In genomic region chr11:95337846-95338342, GRCm38 (mm10) we compare ENCODE assay signal across 8 mouse cellular contexts. TPM values are rescaled to one million over a fixed set of nuclear protein-coding genes. Genes with fewer than 3 reads are reported as not detected.
A peak's percentile ranks its signal among the peaks of the same experiment; 100 is the strongest.
DNase-seq lines count a peak whose midpoint lies in the region; ATAC-seq and TF ChIP-seq lines count a peak whose summit lies in the region.

No protein-coding gene starts in this region.

- no peaks in the 10 kb centered on the region for H3K9me3 ChIP-seq in embryonic facial prominence, embryonic 12.5 days
- no peaks in the 10 kb centered on the region for H3K9me3 ChIP-seq in limb, embryonic 11.5 days (ENCODE audit: control insufficient read depth, low read length)
- no peaks in the 10 kb centered on the region for H3K9me3 ChIP-seq in neural tube, embryonic 13.5 days

- intact Hi-C loops in left cerebral cortex, postnatal 25 days (cut with DNase I) = no loop called here

- no peak for TF ChIP-seq CTCF in lung, adult 2 months (IDR thresholded peaks at IDR 0.05; ENCODE audit: insufficient read depth, low read length)

- 19% methylated on average over 9 of the region's 9 CpGs for WGBS in lung, adult 2 months
- WGBS in embryonic facial prominence, embryonic 12.5 days = 15% methylated on average over 9 of the region's 9 CpGs
- WGBS in limb, embryonic 11.5 days = 12% methylated on average over 9 of the region's 9 CpGs
- 22% methylated on average over 9 of the region's 9 CpGs for WGBS in neural tube, embryonic 13.5 days

- no peak for DNase-seq in lung, adult 2 months
- no peak for DNase-seq in lung, postnatal 25 days (ENCODE audit: low spot score)
- no peak for DNase-seq in limb, embryonic 11.5 days (ENCODE audit: low spot score)
- no peak for DNase-seq in cerebellum, postnatal 14 days
- no peak for DNase-seq in left cerebral cortex, postnatal 25 days (ENCODE audit: low spot score in 2 of 2)
- no peak for DNase-seq in frontal cortex, adult 2 months (ENCODE audit: extremely low spot score in 1 of 2, low spot score in 1 of 2)

- H3K4me2 ChIP-seq in embryonic facial prominence, embryonic 12.5 days (replicated peaks) = peak overlapping the region; percentile 54
- peak overlapping the region; percentile 64 for H3K4me2 ChIP-seq in limb, embryonic 11.5 days (ENCODE audit: low read depth, severe bottlenecking)
- H3K4me2 ChIP-seq in neural tube, embryonic 13.5 days = peak overlapping the region; percentile 97

- no peaks in the 10 kb centered on the region for H3K27me3 ChIP-seq in embryonic facial prominence, embryonic 12.5 days
- no peaks in the 10 kb centered on the region for H3K27me3 ChIP-seq in limb, embryonic 11.5 days (ENCODE audit: control insufficient read depth, insufficient read depth, low read length)
- H3K27me3 ChIP-seq in neural tube, embryonic 13.5 days = 0 out of 2 replicates have a peak, but pooled peaks cover 6% of the 10 kb centered on the region

- no peak for ATAC-seq in embryonic facial prominence, embryonic 12.5 days (ENCODE audit: insufficient number of reproducible peaks, insufficient read depth, low FRiP score, low TSS enrichment)
- no peak for ATAC-seq in limb, embryonic 11.5 days (ENCODE audit: insufficient number of reproducible peaks, low FRiP score, low TSS enrichment, low read depth)
- no peak for ATAC-seq in neural tube, embryonic 13.5 days (ENCODE audit: low read depth)

- H3K4me3 ChIP-seq in lung, adult 2 months (replicated peaks; ENCODE audit: extremely low read depth, low read depth, low read length) = peak overlapping the region; percentile 59
- H3K4me3 ChIP-seq in embryonic facial prominence, embryonic 12.5 days = peak overlapping the region; percentile 95
- peak overlapping the region; percentile 83 for H3K4me3 ChIP-seq in limb, embryonic 11.5 days (ENCODE audit: low read depth, low read length)
- peak overlapping the region; percentile 90 for H3K4me3 ChIP-seq in neural tube, embryonic 13.5 days

- no peak overlapping the region for H3K27ac ChIP-seq in embryonic facial prominence, embryonic 12.5 days
- no peak overlapping the region for H3K27ac ChIP-seq in limb, embryonic 11.5 days (replicated peaks; ENCODE audit: low read depth, low read length)
- no peak overlapping the region for H3K27ac ChIP-seq in neural tube, embryonic 13.5 days (replicated peaks)

- H3K4me1 ChIP-seq in lung, adult 2 months (ENCODE audit: control insufficient read depth, insufficient read depth, low read length) = peaks cover 7% of the 10 kb centered on the region
- H3K4me1 ChIP-seq in embryonic facial prominence, embryonic 12.5 days = peaks cover 33% of the 10 kb centered on the region
- H3K4me1 ChIP-seq in limb, embryonic 11.5 days (ENCODE audit: control insufficient read depth, insufficient read depth, low read length) = peaks cover 29% of the 10 kb centered on the region
- H3K4me1 ChIP-seq in neural tube, embryonic 13.5 days (replicated peaks) = peaks cover 42% of the 10 kb centered on the region

- peak overlapping the region; percentile 83; the same call in 1 of the 2 replicates for H3K9ac ChIP-seq in embryonic facial prominence, embryonic 12.5 days
- peak overlapping the region; percentile 84 for H3K9ac ChIP-seq in limb, embryonic 11.5 days (ENCODE audit: low read length)
- peak overlapping the region; percentile 80 for H3K9ac ChIP-seq in neural tube, embryonic 13.5 days

- H3K36me3 ChIP-seq in embryonic facial prominence, embryonic 12.5 days = no peaks in the 10 kb centered on the region
- no peaks in the 10 kb centered on the region for H3K36me3 ChIP-seq in limb, embryonic 11.5 days (ENCODE audit: control insufficient read depth, insufficient read depth, low read length)
- H3K36me3 ChIP-seq in neural tube, embryonic 13.5 days = no peaks in the 10 kb centered on the region

- no peak for TF ChIP-seq POLR2A in lung, adult 2 months (IDR thresholded peaks at IDR 0.05; ENCODE audit: borderline replicate concordance, extremely low read depth, low read depth, low read length)

RNA-seq across cellular contexts. Expression of gene Fam117a, which starts 1.1 kb away (rescaled TPM):
- 55.8 and 59.8 TPM in 2 replicates for polyA plus RNA-seq in lung, adult 2 months (2012; rRNA removed)
- polyA plus RNA-seq in embryonic facial prominence, embryonic 12.5 days (2016; fragmentation: Nextera tagmentation; extraction: Ambion mirVana) = 18.8 and 20.3 TPM in 2 replicates
- polyA plus RNA-seq in limb, embryonic 11.5 days (2014; fragmentation: Nextera tagmentation; extraction: Ambion mirVana) = 16.8 and 17.0 TPM in 2 replicates
- polyA plus RNA-seq in neural tube, embryonic 13.5 days (2015; fragmentation: Nextera tagmentation; extraction: Ambion mirVana) = 3.2 and 3.7 TPM in 2 replicates
- 1 to 10 TPM; 2.5 to 3.8 TPM for total RNA-seq in left cerebral cortex, postnatal 25 days (2021)
- 11.4 and 12.5 TPM in 2 replicates for polyA plus RNA-seq in frontal cortex, adult 2 months (2012; rRNA removed)

RNA-seq across cellular contexts. Expression of gene Kat7, which starts 27.8 kb away (rescaled TPM):
- polyA plus RNA-seq in lung, adult 2 months (2012; rRNA removed) = 21.5 and 37.2 TPM in 2 replicates
- 77.8 and 82.1 TPM in 2 replicates for polyA plus RNA-seq in embryonic facial prominence, embryonic 12.5 days (2016; fragmentation: Nextera tagmentation; extraction: Ambion mirVana)
- 80.4 and 84.7 TPM in 2 replicates for polyA plus RNA-seq in limb, embryonic 11.5 days (2014; fragmentation: Nextera tagmentation; extraction: Ambion mirVana)
- 58.3 and 60.7 TPM in 2 replicates for polyA plus RNA-seq in neural tube, embryonic 13.5 days (2015; fragmentation: Nextera tagmentation; extraction: Ambion mirVana)
- 10 to 100 TPM; 67.5 to 70.1 TPM for total RNA-seq in left cerebral cortex, postnatal 25 days (2021)
- polyA plus RNA-seq in frontal cortex, adult 2 months (2012; rRNA removed) = 55.2 and 55.4 TPM in 2 replicates

RNA-seq across cellular contexts. Expression of gene Slc35b1, which starts 46.6 kb away (rescaled TPM):
- 60.6 and 80.9 TPM in 2 replicates for polyA plus RNA-seq in lung, adult 2 months (2012; rRNA removed)
- polyA plus RNA-seq in embryonic facial prominence, embryonic 12.5 days (2016; fragmentation: Nextera tagmentation; extraction: Ambion mirVana) = 117 and 126 TPM in 2 replicates
- polyA plus RNA-seq in limb, embryonic 11.5 days (2014; fragmentation: Nextera tagmentation; extraction: Ambion mirVana) = 133 and 141 TPM in 2 replicates
- polyA plus RNA-seq in neural tube, embryonic 13.5 days (2015; fragmentation: Nextera tagmentation; extraction: Ambion mirVana) = 138 and 139 TPM in 2 replicates
- 10 to 100 TPM; 65.6 to 66.0 TPM for total RNA-seq in left cerebral cortex, postnatal 25 days (2021)
- 78.3 and 78.6 TPM in 2 replicates for polyA plus RNA-seq in frontal cortex, adult 2 months (2012; rRNA removed)
